Mouse (Mus musculus) spleen, adult 12 weeks (tissue): ENCODE measurements around the gene Sorcs2.
A peak's percentile ranks its signal among the peaks of the same experiment; 100 is the strongest.

Experiments used
- DNase-seq: peaks from one replicate; pipeline ENCODE4 v3.0.0; 2022; ENCODE audit warnings: low spot score

The Sorcs2 gene

DNA sequence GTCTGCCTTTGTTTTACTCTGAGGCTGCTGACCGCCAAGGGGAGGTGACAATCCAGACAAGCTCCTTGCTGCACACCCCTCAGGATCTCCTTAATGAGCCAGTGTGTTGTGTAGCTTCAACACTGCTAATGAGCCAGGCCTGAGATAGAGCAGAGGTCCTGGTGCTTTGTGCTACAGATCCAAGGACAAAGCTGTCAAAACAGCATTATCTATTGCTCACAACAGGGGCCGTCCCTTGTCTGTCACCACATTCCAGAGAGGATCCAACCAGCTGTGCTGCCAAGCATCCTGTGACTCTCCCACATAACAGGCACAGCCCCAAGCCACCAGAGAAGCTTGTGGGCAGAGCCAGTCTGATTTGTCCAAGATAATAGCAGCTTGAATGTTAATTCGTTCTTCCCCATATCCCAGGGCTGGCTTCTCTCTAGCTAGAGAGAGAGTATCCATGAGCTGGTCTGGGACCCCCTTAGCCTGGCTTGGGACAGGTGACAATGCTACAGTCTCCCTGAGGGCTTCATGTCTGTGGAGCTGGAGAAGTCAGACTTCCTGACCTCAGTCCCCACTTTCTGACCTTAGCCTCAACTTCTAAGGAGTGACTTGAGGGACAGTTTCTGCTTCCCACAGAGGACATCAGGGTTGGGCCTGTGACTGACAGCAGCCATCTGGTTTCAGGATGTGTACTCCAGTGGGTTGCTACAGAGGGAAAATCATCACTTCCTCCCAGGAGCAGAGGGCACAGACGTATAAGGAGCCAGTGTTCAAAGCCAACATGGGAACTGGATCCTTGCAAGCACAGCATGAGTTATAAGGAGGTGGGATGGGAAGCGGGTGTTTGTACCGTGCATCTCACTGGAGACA, 328.2 kb downstream of the Sorcs2 start:
- DNase-seq, result no peak

DNA sequence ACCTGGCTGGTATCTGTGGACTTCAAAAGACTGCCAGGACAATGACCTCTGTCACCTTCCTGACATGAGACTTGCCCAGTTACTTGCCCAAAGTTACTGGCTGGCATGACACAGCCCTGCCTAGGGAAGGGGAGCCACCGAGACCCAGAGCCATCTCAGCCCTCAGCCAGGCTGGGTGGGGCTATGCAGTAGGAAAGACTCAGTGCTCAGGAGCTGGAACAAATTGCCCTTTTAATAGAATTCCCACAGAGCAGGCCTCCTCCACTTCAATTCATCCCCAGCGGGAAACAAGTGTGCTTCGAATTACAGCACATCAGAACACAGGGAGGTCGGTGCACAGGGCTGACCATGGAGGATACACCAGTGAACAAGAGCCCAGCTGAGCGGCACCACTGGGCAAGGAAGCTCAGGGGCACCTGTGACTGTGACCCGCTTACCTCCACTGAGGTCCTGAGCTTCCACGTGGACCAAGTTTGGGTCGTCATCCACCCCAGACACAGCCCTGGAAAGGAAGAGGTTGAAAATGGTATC, 330.2 kb downstream of the Sorcs2 start:
- no peak for DNase-seq

DNA sequence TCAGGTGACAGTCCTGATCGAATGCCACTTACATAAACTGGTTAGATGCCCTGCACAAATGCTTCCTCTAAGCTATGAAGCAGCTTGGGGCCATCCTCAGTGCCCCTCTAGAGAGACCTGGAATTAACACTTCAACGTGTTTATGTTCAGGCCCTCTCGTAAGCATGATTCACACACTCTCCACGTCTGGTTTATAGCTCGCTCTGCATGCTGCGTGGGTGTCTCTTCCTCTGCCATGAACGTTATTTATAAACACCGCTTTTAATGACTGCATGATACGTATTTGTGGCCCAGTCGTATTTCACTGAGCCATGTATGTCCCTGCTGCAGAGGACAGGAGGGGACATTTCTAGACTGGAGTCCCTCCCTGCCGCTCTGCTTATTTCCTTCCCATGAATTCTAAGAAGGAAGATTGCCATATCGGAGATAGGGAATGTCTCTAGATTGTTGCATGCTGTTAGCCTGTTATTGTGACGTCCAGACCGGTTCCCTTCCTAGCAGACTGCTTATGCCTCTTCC, 340.1 kb downstream of the Sorcs2 start:
- DNase-seq, result no peak

DNA sequence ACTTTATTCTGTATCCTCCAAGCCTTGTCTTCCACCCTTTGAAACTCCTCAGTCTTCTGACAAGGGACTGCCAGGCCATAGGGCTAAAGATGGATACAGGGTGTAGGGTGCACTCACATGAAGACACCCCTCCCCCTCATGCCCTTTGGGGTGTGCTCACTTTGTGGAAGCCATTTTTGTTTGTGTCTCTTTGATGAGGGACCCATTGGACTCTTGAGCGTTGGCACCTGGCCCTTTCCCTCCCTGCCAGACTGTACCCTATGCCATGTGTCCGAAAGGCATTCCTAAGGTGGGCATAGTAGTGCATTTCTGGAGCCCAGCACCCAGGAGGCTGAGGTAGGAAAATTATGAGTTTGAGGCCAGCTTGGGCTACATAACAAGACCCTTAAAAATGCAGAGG, 341.0 kb downstream of the Sorcs2 start:
- no peak for DNase-seq

DNA sequence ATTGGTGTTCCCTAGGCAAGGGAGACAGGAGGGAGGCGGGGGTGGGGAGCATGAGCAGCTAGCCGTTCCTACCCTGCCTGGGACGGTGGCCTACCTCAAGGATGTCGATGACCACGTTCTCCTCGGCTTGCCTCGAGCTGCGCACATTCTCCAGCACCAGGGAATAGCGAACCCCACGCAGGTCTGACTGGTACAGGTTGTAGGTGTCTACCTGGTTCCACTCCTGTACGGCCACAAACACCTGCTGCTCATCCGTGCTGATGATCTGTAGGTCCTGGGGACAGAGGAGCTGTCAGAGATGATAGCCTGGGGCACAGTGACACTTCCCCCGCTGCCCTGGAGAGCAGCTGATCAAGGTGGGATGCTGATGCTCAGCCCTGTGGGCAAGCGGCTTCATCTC, 342.1 kb downstream of the Sorcs2 start:
- no peak for DNase-seq

DNA sequence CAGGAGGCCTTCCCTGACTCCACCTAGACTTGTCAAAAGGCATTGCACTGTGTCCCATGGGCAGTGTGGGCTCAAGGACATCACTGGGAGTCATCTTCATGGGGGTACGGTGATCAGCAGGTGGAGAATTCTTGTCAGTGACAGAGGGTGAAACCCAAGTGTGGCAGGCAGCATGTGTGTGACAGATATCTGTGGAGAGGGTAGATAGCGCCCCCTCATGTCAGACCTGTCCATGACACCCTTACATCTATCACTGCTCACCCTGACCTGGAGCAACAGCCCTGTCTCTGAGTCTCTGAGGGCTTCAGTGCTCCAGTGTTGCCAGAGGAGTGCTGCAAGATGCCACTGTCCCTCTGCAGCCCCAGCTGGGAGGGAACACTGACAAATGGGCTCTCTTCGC, 343.4 kb downstream of the Sorcs2 start:
- DNase-seq, result no peak

DNA sequence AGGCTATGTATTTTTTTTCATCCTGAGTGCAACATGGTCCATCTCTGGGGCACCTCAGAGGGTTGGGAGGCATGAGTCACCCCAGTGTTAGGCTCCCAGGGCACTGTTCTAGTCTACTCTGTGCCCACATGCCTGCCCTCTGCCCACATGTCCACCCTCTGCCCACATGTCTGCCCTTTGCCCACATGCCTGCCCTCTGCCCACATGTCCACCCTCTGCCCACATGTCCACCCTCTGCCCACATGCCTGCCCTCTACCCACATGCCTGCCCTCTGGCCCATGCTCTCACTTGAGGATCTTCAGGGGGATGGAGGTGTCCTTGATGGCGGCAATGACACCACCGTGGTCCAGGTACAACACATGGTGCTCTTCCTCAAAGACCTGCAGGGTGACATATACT, 354.8 kb downstream of the Sorcs2 start:
- no peak for DNase-seq

DNA sequence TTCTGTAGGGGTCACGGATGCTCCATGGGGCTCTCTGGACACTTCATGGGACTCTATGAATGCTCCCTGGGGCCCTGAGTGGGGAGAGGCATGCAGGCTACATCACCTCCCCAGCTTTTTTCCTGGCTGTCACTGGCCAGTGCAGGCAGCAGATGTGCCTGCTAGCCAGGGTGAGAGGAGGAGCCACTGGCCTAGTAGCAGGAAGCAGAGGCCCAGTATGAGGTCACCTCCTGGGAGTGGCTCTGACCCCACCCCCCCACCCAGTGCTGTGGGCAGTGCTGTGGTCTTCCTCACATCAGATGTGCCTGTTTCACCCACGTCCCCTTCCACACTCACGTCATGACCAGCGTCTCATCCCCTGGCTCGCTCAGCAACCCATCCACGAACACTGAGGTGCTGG, 356.2 kb downstream of the Sorcs2 start:
- DNase-seq, result no peak

DNA sequence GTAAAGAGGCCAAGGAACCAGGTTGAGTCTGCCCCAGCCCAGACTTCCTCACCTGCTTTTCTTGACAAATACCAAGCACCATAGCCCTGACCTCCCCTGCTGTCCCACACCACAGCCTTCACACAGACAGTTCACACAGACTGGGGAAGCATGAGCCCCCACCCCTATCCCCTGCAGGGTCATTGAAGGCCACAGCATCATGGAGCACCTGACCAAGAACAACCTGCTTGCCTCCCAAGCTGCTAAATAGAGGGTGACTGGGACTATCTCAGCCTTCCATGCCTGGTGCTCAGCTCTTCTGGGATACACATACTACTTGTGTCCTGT, 356.7 kb downstream of the Sorcs2 start:
- DNase-seq, result no peak

DNA sequence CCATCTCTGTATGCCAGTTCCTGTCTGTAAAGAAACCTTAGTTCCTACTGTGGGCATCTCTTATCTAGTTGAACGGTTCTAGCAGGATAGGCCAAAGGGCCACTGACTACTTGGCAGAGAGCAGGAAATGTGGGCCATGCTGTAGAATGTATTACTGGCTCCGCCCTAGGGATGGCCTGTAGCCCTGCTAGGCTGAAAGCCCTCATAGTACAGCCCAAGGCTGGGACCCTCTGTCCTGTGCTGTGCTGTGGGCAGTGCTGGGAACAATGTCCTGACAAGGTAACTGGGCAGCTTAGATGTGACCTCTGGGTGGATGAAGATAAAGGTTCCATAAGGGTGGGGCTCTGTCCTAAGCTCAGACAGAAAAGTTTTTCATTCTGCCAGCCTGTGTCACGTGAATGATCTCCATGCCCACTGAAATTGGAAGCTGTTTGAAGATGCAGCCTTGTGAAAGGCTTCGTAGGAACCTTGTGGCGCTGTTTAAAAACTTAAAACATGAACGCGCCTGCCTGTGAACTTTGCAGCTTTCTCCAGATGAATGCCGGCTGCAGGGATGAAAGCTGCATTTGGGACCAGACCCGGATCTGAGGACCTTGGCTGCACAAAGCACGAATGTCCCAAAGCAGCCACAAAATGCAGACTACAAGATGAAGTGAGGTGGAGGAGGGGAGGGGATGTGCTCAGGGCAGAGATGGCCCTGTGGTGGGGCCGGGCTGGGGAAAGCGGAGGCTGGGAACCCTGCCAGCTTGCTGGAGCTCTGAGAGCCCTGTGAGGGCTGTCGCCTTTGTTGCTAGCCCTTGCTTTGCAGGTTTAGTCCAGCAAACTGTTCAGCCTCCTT, 357.3 kb downstream of the Sorcs2 start:
- DNase-seq, result no peak

DNA sequence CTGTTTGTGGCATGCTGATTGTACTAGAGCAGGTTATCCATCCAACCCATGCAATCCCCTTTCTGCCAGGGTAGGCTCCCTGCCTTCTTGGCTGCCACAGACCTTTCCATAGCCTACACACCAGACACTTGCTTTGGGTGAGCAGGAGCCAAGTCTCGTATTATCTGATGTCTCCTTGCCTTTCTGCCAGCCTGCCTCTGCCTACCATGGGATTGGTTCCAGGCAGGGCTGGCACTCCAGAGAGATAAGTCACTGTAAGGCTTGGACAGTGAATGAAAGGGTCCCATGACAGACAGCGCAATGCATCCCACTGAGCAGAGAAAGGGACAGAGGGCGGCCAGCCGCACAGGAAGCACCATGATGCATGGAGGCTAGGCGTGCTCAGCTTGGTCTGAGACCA, 358.3 kb downstream of the Sorcs2 start:
- no peak for DNase-seq

DNA sequence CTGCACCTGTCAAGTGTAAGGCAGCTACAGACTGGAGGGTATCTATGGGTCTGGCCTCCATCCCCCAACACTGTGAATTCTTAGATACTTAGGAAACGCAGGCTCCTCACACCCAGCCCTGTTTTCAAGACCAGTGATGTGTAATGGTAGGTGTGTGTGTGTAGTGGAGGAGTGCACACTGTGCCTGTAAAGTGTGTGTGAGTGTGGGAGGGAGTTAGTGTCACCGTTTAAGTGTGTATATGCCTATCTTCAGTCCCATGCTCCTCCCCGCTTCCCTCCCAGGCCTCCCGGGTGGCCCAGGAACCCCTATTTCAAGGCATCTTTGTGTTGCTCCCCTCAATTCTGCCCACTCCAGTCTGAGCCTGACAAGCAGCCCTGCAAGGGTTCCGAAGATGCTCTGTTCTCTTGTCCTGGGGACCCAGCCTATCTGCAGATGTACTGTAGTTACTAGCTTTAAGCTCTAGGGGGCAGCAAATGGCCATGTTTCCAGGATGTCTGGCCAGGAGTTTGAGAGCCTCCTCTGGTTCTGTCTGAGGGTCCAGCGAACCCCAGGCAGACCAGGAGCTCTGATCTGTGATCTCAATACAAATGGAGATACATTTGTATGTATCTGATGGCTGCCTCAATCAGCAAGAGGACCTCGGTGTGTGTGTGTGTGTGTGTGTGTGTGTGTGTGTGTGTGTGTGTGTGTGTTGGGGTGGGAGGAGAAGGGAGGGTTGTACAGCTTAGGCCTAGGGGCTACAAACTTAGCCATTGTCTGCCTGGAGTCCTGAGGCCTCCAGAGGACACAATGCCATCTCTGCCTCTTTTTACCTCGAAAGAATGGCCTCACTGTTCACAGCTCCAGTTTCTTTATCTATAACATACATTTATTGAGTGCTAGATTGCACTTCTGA, 364.2 kb downstream of the Sorcs2 start:
- peak; percentile 8 for DNase-seq

DNA sequence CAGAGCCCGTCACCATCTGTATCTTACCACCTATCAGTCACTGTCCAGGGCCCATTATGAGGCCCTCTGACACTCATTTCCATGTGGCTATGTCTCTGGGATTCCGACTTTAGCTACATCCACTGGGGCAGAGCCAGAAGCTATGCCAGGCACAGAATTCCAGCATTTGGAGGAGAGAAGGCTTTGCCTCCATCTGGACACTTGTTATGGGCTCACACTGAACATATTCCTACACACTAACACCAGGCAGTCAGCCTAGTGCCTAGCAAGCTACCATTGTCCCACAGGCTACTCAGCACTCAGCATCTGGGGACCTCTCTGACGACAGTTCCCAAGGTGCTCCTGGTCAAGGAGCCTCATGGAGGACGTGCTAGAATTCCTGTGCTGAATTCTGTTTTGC, 372.9 kb downstream of the Sorcs2 start:
- DNase-seq, result no peak

DNA sequence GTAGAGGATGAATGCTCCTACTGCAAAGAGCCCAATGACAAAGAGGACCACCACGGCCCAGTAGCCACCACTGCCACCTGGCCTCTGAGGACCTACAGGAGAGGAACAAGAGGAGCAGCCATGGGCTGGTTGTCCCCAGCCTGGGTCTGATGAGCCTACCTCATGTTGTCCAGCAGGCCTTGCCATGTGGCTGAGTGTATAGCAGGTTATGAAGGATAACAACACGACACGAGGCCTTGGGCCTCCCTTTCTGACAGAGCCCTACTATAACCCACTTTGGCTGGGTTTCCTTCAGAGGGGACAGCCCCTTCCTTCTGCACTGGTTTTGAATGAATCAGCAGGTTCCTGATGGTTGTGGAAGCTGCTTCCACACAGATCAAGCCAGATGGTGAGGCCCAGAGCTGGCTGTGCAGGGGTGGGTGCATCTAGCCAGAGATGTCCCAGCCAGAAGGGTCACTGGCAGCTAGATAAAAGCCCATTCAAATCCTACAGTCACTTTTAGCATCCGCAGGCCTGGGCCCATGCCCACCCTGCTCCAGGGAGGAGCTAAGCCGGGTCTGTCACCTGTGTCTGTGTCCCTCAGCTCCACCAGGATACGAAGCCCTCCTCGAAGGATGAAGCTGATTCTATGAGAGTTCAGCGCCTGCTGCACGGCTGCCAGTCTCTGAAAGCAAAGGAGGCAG, 373.8 kb downstream of the Sorcs2 start:
- DNase-seq, result no peak

DNA sequence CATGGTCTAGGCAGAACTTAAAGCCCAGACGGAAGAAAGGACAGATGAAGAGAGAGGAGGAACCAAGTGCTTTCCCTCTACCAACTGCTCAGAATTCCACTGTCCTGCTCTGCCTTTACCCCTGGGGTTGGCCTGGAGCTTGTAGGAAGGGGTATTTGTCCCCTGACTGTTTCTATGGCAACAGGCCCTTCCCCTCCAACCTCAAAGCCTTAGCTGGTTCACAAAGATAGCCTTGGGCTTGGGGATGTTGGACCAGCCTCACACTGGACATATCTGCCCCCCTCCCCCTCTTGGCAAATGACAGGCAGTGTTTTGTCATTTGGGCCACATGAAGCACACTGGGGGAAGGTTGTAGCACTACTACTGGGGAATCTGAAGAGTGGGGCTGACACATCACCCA, 375.6 kb downstream of the Sorcs2 start:
- no peak for DNase-seq

DNA sequence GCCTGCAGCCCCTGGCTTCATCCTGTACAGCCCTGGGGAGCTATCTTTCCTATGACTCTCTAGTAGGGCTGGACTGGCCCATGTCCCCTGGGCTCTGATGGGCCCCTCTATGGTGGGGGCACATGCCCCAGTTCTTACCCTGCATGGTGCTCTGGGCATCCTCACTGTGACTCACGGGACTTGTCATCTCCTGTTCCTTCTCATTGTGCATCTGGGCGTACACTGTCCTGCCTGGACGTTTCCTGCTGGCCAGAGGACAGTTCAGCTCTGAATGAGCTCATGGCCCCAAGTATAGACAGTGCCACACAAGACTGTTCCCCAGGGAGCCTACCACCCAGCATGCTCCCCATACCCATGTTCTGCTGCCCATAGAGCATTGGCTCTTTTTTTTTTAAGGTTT, 376.8 kb downstream of the Sorcs2 start:
- no peak for DNase-seq

DNA sequence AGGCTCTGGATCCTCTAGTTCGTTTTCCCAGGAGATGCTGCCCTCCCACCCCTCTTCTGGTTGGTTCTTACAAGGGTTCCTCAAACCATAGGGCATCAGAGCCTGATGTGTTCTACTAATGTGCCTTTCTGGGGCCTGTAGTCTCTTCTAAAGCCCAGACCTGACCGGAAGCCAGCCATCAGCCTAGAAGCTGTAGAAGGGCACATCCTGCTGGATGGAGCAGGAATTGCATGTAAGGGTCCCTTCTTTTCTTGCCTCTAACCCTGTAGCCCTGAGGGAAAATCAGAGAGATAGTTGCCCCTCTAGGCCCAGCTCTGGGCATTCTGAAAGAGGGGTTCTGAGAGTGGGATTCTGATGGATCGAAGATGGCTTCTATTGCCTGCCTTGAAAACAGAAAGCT, 379.6 kb downstream of the Sorcs2 start:
- DNase-seq, result no peak

DNA sequence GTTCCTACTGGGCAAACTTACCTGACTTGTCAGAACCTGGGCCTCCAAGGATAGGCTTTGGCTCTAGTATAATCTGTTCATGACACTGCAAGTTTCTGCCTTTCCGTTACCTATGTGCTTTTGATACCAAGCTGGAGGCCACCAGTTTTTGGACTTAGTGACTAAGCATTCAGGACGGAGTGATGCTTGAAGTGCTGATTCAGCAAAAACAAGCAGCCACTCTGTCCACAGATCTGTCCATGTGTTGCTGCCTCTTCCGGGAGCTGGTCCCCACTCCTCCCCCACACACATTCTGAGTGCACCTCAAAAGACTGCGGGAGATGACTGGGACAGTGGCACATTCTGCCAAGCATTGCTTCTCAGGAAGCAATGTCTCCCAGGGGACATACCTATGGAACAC, 388.5 kb downstream of the Sorcs2 start:
- DNase-seq, result no peak

DNA sequence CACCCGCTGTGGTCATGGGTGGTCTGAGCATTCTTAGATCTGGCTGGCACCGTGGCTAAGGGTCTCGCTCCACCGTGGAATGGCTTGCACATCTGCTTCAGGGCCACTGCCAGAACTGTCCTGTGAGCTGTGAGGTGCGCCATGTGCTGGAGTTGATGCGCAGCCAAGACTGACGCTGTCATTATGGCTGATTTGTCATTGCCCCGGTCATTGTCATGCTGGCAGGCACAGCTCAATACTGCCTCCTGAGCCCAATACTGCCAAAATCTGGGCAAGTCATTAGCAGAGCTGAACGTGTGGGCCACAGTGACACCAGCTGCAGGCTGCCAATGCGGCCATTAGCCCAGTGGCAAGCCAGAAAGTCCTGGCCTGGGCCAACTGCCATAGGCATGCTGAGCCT, 390.3 kb downstream of the Sorcs2 start:
- DNase-seq, result no peak

DNA sequence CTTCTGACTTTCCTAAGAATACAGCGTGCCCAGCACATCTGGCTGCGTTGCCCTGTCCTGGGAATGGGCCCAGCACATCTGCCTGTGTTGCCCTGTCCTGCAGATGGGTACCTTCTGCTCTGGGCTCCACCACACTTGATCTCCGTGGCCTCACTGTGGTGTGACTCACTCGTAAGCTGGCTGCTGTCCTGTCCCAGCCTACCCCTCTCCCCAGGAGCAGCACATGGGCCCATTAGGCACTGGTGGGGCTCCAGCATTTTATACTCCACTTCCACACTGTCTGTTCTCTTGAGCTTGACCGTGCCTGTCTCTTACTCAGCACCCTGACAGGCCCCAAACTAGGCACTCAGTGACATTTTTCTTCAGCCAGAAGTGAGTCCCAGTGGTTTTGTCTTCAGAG, 391.4 kb downstream of the Sorcs2 start:
- DNase-seq, result no peak

DNA sequence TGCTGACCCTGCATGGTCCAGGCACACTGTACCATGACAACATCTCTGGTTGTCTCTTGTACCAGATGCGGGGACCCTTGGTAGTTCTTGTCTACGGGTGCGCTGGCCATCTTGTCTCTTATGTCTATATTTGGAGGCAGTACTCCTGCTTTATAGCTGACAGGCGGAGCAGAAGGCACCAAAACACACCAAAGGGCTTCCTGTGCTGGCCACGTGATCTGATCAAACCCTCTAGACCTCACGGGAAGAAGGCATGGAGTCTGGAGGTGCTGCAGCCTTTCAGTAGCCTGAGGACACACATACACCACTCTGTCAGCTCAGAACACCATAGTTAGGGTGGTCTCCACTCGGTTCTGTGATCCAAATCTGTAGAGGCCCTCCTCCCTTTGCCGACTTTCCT, 391.8 kb downstream of the Sorcs2 start:
- no peak for DNase-seq
